Mouse (Mus musculus) retina, postnatal 1 day (tissue): ENCODE data around the gene Tead1.
"Not testable (repeated sequence)": the region's sequence is repeated elsewhere in the genome, so short reads cannot be mapped to it uniquely, and the experiment has no call there.

ENCODE experiments used
- DNase-seq: peaks from one replicate; pipeline ENCODE4 v3.0.0-alpha.2; 2012

The Tead1 gene

GRCm38 (mm10) chr7:112935876-112936275, 256.8 kb downstream of the Tead1 start:
- DNase-seq, result not testable (repeated sequence)

DNA sequence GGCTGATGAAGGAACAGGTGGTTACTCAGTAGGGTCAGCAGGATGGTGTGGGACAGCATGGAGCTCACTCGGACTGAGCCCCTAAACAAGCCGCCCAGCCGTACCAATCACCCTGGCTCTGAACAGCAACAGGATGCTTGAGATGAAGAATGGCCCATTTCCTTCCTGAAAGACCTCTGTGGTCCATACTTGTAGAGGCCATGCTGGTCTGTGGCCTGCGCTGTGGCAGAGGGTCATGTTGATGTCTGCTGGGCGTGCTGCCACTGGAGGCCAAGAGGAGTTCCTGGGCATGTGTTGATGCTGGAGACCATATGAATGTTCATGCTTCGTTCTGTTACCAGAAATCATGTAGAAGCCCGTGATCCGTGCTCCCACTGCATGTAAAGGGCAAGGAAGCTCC, 258.0 kb downstream of the Tead1 start:
- DNase-seq, result no peak

DNA sequence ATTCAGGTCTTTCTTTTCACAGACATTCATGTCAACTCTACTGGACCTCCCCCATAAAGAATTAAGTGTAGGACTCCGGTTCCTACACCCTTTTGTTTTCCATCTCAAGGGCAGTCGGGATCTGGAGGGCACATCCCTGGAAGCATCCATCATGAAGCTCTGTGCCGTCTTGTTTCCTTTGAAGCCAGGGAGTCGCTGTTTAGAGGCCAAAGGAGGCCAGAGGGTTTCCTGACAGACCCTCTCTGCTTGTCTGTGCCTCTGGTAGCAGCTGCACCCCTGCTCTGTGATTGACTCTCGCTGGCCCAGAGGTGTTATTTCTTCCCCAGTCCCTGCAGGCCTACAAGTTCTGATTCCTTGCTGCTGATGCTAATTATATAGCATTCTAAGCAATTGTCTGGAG, 259.8 kb downstream of the Tead1 start:
- no peak for DNase-seq

GRCm38 (mm10) chr7:112942567-112942966, 263.4 kb downstream of the Tead1 start:
- DNase-seq, result no peak

- no peak for DNase-seq
Measured at GRCm38 (mm10) chr7:112943056-112943455, 263.9 kb downstream of the Tead1 start.

DNA sequence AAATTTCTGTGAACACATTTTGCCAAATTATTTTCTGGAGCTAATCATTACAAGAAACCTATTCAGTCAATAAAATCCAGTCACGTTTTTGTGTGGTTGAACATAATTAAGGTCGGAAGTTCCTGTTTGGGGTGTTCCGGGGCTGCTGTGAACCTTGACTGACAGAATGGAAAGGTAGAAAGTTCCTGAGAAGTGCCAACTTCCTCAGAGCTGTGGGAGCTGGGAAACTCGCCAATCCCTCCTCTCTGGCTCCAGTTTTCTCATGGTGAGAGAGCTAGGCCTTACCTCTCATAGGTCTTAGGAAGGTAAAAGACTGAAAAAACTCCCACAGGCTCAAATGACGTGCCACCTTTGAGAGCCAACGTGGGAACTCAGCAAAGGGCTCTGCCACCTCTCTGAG, 267.6 kb downstream of the Tead1 start:
- no peak for DNase-seq

- DNase-seq, result peak; percentile 78
Measured at GRCm38 (mm10) chr7:112953777-112954291, 274.7 kb downstream of the Tead1 start, which contains the start of gene Rassf10. Gene Rassf10, plus strand, starts transcription at chr7:112953962.

GRCm38 (mm10) chr7:112954351-112955102, 275.4 kb downstream of the Tead1 start:
- peak; percentile 60 for DNase-seq

- DNase-seq, result peak; percentile 52
Measured at GRCm38 (mm10) chr7:112955103-112955827, 276.1 kb downstream of the Tead1 start.

- DNase-seq, result no peak
Measured at GRCm38 (mm10) chr7:112955955-112956354, 276.8 kb downstream of the Tead1 start.
